Mouse (Mus musculus): ENCODE measurements around the gene Dhcr7.

Dhcr7 gene

DNA sequence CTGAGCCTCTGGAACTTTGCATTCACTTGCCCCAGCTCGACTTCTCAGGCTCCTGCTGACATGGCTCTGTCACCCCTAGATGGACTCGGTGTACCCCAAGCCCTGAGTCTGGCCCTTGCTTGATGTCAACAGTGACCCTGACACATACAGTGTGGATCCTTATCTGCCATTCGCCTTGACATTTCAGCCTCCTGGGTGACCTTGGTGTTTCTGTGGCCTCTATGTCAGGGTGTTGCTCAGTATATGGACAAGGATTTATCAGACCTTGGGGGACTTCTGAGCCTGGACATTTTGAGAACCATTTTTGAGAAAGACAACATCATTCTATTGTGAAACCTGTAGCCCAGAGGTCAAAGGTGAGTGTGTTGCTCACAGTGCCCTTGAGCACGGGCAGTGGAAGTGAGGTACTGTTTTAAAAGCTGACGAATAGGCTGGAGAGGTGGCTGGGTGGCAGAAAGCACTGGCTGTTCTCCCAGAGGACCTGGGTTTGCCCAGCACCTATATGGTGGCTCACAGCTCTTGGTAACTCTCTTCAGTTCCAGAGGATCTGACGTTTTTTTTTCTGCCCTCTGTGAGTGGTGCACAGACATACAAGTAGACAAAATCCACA is 10.7 kb downstream of the Dhcr7 start:
- DNase-seq = no peak

DNA sequence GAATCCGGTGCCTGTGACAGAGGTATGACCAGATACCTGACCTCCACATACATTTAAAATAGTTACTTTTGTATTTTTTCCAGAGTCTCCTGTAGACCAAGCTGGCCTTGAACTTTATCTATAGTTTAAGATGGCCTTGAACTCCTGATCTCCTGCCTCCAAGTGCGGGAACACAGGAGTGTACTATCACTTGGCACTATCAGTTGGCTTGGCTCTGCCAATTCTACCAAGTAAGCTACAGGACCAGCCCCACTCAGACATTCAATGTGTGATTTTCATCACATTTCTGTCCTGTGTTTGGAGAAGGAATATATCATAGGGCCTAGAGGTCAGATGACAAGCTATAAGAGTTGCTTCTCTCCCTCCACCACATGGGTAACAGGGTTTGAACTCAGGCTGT is 11.4 kb downstream of the Dhcr7 start:
- no peak for DNase-seq

DNA sequence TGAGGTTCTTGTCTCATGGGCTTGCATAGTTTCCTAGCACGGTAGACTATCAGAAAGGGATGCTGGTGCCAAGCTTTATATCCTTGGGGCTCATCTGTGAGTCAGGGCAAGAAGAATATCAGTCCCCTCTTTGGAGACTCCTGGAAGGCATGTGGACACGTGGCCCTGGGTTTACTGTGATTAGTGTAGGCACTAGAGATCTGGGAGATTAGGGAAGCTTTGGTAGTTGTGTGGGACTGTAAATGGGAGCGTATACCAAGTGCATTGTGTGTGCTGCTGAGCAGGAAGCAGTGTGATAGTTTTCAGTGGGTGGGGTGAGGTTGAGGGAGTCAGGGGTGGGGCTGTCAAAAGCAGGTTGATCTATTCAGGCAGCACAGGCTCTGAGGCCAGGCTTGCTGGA is 12.0 kb downstream of the Dhcr7 start:
- DNase-seq = no peak

DNA sequence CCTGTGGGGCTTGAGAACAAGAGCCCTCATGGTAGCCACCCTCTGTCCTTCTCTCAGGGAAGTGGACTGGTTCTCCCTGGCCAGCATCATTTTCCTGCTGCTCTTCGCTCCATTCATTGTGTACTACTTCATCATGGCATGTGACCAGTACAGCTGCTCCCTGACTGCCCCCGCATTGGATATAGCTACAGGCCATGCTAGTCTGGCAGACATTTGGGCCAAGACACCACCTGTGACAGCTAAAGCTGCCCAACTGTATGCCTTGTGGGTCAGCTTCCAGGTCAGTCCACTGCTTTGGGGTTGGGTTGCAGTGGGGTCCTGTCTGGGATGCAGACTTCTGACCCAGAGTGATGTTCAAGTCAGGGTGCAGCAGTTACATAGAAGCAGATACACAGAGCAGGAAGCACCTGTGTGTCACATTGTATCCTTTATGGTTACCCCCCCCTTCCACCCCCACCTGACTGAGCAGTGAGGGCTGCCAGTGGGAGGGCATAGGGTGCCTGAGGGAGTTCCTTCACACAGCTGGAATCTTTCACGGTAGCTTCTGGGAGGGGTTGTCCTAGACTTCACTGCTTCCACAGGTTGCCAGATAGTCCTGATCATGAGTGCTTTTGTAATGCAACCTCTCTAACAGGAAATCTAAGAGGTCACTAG is 14.9 kb downstream of the Dhcr7 start:
- DNase-seq = no peak

DNA sequence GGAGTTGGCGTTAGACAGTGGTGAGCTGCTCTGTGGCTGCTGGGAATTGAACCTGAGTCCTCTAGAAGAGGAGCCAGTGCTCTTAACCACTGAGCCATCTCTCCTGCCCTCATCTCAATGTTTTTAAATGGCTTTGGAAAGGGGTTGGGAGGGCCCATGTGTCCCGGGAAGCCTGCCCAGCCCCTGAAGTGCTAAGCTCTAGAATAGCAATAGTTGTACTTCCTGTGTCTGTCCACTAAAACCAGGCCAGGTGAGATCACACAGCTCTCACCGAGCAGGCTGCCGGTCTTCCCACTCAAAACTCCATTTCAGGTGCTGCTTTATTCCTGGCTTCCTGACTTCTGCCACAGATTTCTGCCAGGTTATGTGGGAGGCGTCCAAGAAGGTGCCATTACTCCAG is 17.2 kb downstream of the Dhcr7 start:
- DNase-seq = no peak

DNA sequence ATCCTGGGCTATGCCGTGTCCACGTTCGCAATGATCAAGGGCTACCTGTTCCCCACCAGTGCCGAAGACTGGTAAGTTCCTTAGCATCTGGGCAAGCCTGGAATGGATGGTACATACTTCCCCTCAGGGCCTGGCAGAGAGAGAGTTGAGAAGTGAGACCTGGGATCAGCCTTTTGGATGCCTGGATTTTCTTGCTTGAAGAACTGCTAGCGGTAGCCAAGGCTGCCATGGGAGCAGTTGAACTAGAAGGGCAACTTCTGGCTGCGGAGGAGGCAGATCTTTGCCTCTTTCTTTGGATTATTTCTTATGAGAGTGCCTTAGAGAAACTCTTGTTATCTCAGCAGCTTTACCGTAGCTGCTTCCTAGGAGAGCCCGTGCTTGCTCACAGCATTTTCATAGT is 18.4 kb downstream of the Dhcr7 start:
- DNase-seq = no peak

DNA sequence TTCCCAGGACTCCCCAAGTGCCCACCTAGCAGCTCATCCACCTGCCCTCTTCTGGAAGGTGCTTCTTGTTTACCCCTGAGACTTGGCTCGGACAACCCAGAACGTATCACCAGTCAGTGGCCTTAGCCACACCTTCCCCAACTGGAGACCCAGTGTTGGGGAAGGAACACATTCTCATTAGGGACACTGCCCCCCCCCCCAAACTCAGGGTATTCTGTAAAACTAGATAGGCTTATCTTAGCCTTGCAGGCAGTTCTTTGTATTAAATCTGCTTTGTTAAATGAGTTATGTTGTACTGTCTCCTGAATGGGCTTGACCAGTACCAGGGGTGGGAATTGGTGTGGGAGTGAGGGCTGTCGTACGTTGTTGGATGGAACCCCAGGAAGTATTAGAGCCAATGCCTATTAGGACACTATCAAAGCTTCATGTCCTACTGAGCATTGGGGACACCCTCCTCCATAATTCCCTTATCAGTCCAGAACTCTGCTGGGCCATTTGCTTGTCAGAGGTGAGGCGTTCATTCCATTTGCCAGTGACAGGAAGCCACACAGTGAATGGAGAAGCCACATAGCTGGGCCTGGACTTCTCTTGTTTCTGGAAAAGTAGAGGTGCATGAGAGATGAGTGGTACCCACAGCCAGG is 25.3 kb downstream of the Dhcr7 start:
- no peak for DNase-seq

DNA sequence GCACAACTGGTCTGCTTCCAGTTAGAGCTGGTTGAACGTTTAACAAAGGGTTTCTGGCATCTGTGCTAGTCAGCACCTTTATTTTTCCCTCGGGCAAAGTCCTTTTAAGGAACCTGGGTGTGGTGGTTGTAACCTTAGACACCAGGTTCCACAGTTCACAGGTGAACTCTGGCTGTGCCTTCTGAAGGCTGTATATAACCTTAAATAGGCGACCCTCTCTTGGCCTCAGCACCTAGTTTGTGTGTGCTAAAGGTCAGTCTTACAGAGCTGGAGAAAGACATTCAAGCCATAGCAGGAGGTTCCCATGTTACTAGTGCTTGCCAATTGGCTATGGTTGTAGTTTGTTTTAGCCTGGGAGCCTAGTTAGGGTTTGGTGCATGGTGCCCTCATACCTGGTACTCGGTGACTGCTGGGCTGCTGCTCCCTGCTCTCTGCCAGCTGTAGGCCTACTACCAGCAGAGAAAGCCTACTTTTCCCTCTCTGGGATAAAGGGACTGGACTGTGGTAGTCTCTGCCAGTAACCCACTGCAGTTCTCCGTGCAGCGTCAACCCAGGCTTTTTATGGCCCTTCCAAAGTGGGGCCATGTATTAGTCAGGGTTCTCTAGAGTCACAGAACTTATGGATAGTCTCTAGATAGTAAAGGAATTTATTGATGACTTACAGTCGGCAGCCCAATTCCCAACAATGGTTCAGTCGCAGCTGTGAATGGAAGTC is 26.0 kb downstream of the Dhcr7 start:
- no peak for DNase-seq

DNA sequence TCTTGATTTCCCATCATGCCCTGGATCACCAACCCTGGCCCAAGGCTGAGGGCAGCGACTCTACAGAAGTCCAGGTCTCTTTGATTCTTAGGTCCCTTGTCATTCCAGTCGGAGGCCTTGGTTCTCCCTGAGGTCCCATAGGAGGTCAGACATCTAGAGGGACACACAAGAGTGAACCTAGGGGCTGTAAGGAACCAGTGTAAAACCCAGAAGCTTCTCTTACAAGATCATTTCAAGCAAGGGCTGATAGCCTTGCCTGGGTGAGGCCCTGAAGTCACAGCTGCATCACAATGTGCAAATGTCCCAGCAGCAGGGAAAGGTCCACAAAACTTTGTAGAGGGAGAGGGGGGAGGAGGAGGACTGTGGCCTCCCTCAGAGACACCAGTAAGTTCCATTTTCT is 43.6 kb downstream of the Dhcr7 start, which contains the start of gene Gm498:
Gene Gm498, plus strand, starts transcription at position 301 of the 400 bp plus-strand sequence.
- DNase-seq = no peak

DNA sequence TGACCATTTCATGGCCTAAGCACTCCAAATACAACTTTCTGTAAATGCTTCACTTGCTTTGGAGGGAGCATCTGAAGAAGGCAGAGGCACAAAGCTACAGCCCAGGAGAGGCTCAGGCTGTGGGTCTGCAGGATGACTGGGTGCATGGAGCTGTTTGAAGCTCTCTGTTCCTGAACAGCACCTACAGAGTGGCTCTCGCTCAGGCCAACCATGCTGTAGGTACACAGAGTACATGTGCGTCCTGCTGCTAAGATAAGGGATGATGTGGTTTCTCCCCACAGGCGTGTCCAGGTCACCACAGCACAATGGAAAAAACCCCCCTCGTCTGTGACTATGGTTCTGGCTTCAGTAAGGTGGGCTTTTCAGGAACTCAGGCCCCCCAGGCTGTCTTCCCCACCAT is 45.9 kb downstream of the Dhcr7 start:
- no peak for DNase-seq

DNA sequence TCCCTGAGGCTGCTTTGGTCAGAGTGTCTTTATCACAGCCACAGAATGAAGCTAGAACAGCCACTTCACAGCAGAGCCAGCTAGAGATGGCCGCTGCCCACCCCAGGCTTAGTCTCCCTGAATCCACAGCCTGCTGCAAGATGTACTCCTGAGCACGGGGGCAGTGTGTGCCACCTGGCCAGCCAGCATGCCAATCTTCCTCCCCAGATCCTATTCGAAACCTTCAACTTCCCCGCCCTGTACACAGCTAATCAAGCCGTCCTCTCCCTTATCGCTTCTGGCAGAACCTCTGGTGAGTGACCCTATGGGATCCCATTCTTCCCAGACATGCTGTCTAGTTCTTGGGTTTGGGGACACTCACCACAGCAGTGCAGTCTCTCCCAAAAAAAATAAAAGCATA is 60.8 kb downstream of the Dhcr7 start:
- no peak for DNase-seq

DNA sequence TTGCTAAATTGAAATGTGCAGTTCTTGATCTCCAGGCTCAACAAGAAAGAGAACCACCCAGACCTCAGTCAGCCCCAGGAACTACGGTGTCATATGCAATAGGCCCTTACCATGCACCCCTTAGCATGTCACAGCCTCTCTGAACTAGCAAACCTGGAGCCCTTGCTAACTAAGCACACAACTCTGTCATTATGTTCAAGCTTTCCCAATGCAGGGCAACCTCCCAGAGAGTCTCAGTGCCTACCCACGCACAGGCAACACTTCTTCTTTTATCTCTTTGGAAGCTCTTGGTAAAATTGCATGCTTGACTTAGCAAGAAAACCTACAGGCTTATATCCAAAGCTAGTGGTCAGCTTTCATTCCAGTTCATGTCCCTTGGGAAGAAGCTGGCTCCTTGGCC is 68.2 kb downstream of the Dhcr7 start:
- DNase-seq = no peak

DNA sequence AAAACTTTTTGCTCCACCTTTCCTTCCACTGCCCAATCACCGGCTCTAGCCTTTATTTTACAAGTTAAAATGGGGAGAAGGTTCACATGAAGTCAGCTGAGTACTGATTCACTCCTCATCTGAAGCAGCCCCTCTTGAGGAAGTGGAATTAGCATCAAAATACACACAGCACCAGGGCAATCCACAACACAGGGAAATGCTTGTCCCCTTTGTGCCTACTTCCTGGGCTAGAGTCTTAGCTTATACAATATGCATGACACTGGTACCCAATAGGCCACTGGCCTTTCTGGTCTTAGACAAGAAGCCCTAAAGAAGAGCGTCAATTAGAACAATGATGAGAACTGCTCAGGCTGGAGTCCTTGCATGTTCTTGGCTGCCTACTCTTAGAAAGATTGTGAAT is 69.4 kb downstream of the Dhcr7 start:
- no peak for DNase-seq

Data from liver (tissue).